Mouse (Mus musculus): Measurements from ENCODE around the gene Slc26a9.

GRCm38 (mm10) chr1:131723549-131723948, 20.3 kb upstream of the Slc26a9 start:
- no peak for TF ChIP-seq CTCF (IDR thresholded peaks at IDR 0.05; ENCODE audit: extremely low read depth, insufficient read depth, low read length)
- TF ChIP-seq POLR2A (IDR thresholded peaks at IDR 0.05; ENCODE audit: extremely low read depth, insufficient read depth, low read length): no peak

Measured in cortical plate, adult 2 months (tissue).